Mouse (Mus musculus): ENCODE measurements around the gene Arl3.
A peak's percentile ranks its signal among the peaks of the same experiment; 100 is the strongest.

Arl3 gene

GRCm38 (mm10) chr19:46501401-46502068 is 71.5 kb downstream of the Arl3 start, which contains the start of gene Trim8:
TSS of gene Trim8 (plus strand) at chr19:46501702.
- DNase-seq (ENCODE audit: extremely low spot score, low spot score) = peak; percentile 89

- no peak for DNase-seq (ENCODE audit: extremely low spot score, low spot score)
These were observed 72.2 kb downstream of the Arl3 start for GRCm38 (mm10) chr19:46500581-46501341.

GRCm38 (mm10) chr19:46499836-46500580 is 73.0 kb downstream of the Arl3 start:
- peak; percentile 98 for DNase-seq (ENCODE audit: extremely low spot score, low spot score)

- DNase-seq (ENCODE audit: extremely low spot score, low spot score) = no peak
These were observed 73.5 kb downstream of the Arl3 start for GRCm38 (mm10) chr19:46499539-46499835.

- DNase-seq (ENCODE audit: extremely low spot score, low spot score) = no peak
These were observed 75.8 kb downstream of the Arl3 start for GRCm38 (mm10) chr19:46497230-46497629.

- DNase-seq (ENCODE audit: extremely low spot score, low spot score) = no peak
These were observed 77.9 kb downstream of the Arl3 start for GRCm38 (mm10) chr19:46495136-46495535.

- no peak for DNase-seq (ENCODE audit: extremely low spot score, low spot score)
These were observed 82.4 kb downstream of the Arl3 start for GRCm38 (mm10) chr19:46490634-46491033.

- no peak for DNase-seq (ENCODE audit: extremely low spot score, low spot score)
These were observed 83.5 kb downstream of the Arl3 start for GRCm38 (mm10) chr19:46489448-46489847.

- no peak for DNase-seq (ENCODE audit: extremely low spot score, low spot score)
These were observed 86.3 kb downstream of the Arl3 start for GRCm38 (mm10) chr19:46486709-46487108.

GRCm38 (mm10) chr19:46485847-46486246 is 87.2 kb downstream of the Arl3 start:
- no peak for DNase-seq (ENCODE audit: extremely low spot score, low spot score)

- no peak for DNase-seq (ENCODE audit: extremely low spot score, low spot score)
These were observed 88.5 kb downstream of the Arl3 start for GRCm38 (mm10) chr19:46484518-46484917.

GRCm38 (mm10) chr19:46483701-46484328 is 89.2 kb downstream of the Arl3 start:
- DNase-seq (ENCODE audit: extremely low spot score, low spot score) = no peak

GRCm38 (mm10) chr19:46482896-46483516 is 90.0 kb downstream of the Arl3 start:
- DNase-seq (ENCODE audit: extremely low spot score, low spot score) = no peak

GRCm38 (mm10) chr19:46481756-46482155 is 91.2 kb downstream of the Arl3 start:
- no peak for DNase-seq (ENCODE audit: extremely low spot score, low spot score)

- DNase-seq (ENCODE audit: extremely low spot score, low spot score) = no peak
These were observed 91.6 kb downstream of the Arl3 start for GRCm38 (mm10) chr19:46481352-46481751.

Data from neural tube, embryonic 10.5 days (tissue).